Comparison of ENCODE assay signal across 9 mouse cellular contexts in genomic region chr14:122450496-122451382, GRCm38 (mm10). TPM values are rescaled to one million over a fixed set of nuclear protein-coding genes. Genes with fewer than 3 reads are reported as not detected.
A peak's percentile ranks its signal among the peaks of the same experiment; 100 is the strongest.
DNase-seq lines count a peak whose midpoint lies in the region; ATAC-seq and TF ChIP-seq lines count a peak whose summit lies in the region.
"Had no signal": no experiment of that assay in that cellular context is flagged by ENCODE, and none has a peak within 500 bp of the region (broad histone marks: within the 10 kb centered on the region; RNA-seq: fewer than 3 reads in every experiment).

TSS of gene Gm5089 (minus strand) at chr14:122451115.

- no peaks in the 10 kb centered on the region for H3K36me3 ChIP-seq in forebrain, embryonic 15.5 days
- no peaks in the 10 kb centered on the region for H3K36me3 ChIP-seq in kidney, embryonic 14.5 days (ENCODE audit: control insufficient read depth, insufficient read depth, low read length)
- no peaks in the 10 kb centered on the region for H3K36me3 ChIP-seq in liver, postnatal 0 days (replicated peaks; ENCODE audit: insufficient read depth, low read length)

- peak within 1 kb of the TSS; percentile 32 for H3K9ac ChIP-seq in forebrain, embryonic 15.5 days (replicated peaks)
- H3K9ac ChIP-seq in kidney, embryonic 14.5 days (ENCODE audit: low read depth, low read length): no peak within 1 kb of the TSS
- H3K9ac ChIP-seq in liver, postnatal 0 days (replicated peaks): no peak within 1 kb of the TSS

- DNase-seq in adrenal gland, postnatal 10 days: peak; percentile 72
- DNase-seq in adrenal gland, postnatal 4 days (ENCODE audit: low spot score in 2 of 2): no peak
- DNase-seq in adrenal gland, postnatal 36 days: peak; percentile 24 to 44
- no peak for DNase-seq in liver, postnatal 0 days
- peak; percentile 95 for DNase-seq in retina, postnatal 1 day

- ATAC-seq in forebrain, embryonic 15.5 days (replicated peaks): peak; percentile 52
- ATAC-seq in kidney, embryonic 14.5 days (ENCODE audit: low FRiP score, low TSS enrichment): peak; percentile 36
- no peak for ATAC-seq in liver, postnatal 0 days
- no peak for ATAC-seq in megakaryocyte progenitor cell, adult 5-6 weeks (replicated peaks; ENCODE audit: poor library complexity)

- peak within 1 kb of the TSS; percentile 74 for H3K27ac ChIP-seq in forebrain, embryonic 15.5 days (replicated peaks)
- H3K27ac ChIP-seq in kidney, embryonic 14.5 days (ENCODE audit: low read depth, low read length): no peak within 1 kb of the TSS
- H3K27ac ChIP-seq in liver, postnatal 0 days (ENCODE audit: low read depth): no peak within 1 kb of the TSS

- TF ChIP-seq CTCF in liver, postnatal 0 days (IDR thresholded peaks at IDR 0.05; ENCODE audit: low read depth): no peak

- WGBS in forebrain, embryonic 15.5 days: under 1% methylated on average over 59 of the region's 59 CpGs
- under 1% methylated on average over 59 of the region's 59 CpGs for WGBS in kidney, embryonic 14.5 days
- 2% methylated on average over 59 of the region's 59 CpGs for WGBS in liver, postnatal 0 days (ENCODE audit: insufficient replicate concordance)

- TF ChIP-seq EP300 in liver, postnatal 0 days (IDR thresholded peaks at IDR 0.05; ENCODE audit: low read depth): no peak

- H3K27me3 ChIP-seq in forebrain, embryonic 15.5 days: peaks cover 37% of the 10 kb centered on the region
- H3K27me3 ChIP-seq in kidney, embryonic 14.5 days (ENCODE audit: control insufficient read depth, insufficient read depth, low read length): peaks cover 74% of the 10 kb centered on the region
- peaks cover 75% of the 10 kb centered on the region for H3K27me3 ChIP-seq in liver, postnatal 0 days (ENCODE audit: insufficient read depth, low read length)

- H3K4me1 ChIP-seq in forebrain, embryonic 15.5 days: peaks cover 46% of the 10 kb centered on the region
- H3K4me1 ChIP-seq in kidney, embryonic 14.5 days (ENCODE audit: control insufficient read depth, insufficient read depth, low read length): peaks cover 16% of the 10 kb centered on the region; the same call in 1 of the 2 replicates
- 0 out of 2 replicates have a peak, but pooled peaks cover 3% of the 10 kb centered on the region for H3K4me1 ChIP-seq in liver, postnatal 0 days (ENCODE audit: insufficient read depth)

- no peaks in the 10 kb centered on the region for H3K9me3 ChIP-seq in forebrain, embryonic 15.5 days
- H3K9me3 ChIP-seq in kidney, embryonic 14.5 days (ENCODE audit: control insufficient read depth, low read length): no peaks in the 10 kb centered on the region
- H3K9me3 ChIP-seq in liver, postnatal 0 days (ENCODE audit: low read length): no peaks in the 10 kb centered on the region

- peak within 1 kb of the TSS; percentile 42 for H3K4me3 ChIP-seq in forebrain, embryonic 15.5 days
- peak within 1 kb of the TSS; percentile 41 for H3K4me3 ChIP-seq in kidney, embryonic 14.5 days (ENCODE audit: low read length)
- peak within 1 kb of the TSS; percentile 27 for H3K4me3 ChIP-seq in liver, postnatal 0 days (ENCODE audit: low read depth, low read length)

- peak within 1 kb of the TSS; percentile 62 for H3K4me2 ChIP-seq in forebrain, embryonic 15.5 days (replicated peaks)
- H3K4me2 ChIP-seq in kidney, embryonic 14.5 days (replicated peaks; ENCODE audit: low read depth, low read length): peak within 1 kb of the TSS; percentile 59
- peak within 1 kb of the TSS; percentile 63 for H3K4me2 ChIP-seq in liver, postnatal 0 days (ENCODE audit: low read depth, low read length)

RNA-seq across cellular contexts. Expression of gene Gm5089, which starts in this region (rescaled TPM):
- not detected for total RNA-seq in adrenal gland, postnatal 10 days (2021)
- not detected for total RNA-seq in adrenal gland, postnatal 4 days (2021)
- not detected for total RNA-seq in adrenal gland, postnatal 36 days (2021)
- polyA plus RNA-seq in forebrain, embryonic 15.5 days (2015; fragmentation: Nextera tagmentation; extraction: Ambion mirVana): 0.74 and 0.75 TPM in 2 replicates
- not detected in 2 replicates for polyA plus RNA-seq in kidney, embryonic 14.5 days (2014; fragmentation: Nextera tagmentation; extraction: Ambion mirVana)
- polyA plus RNA-seq in liver, postnatal 0 days (2015; fragmentation: Nextera tagmentation; extraction: Ambion mirVana): not detected in 2 replicates
- total RNA-seq in megakaryocyte progenitor cell, adult 5-6 weeks (2015): not detected in 2 replicates
- total RNA-seq in megakaryocyte progenitor cell, adult 5-6 weeks (2017): not detected in 2 replicates
- total RNA-seq: common myeloid progenitor, adult 5-6 weeks had no signal

Comparison
In these comparisons a context has a peak if more than half of its experiments do, and no peak if none do; other contexts are left out.
1. Peak in DNase-seq in adrenal gland, postnatal 10 days; RNA of the gene not detected or under 1 TPM.
2. Peak in DNase-seq in adrenal gland, postnatal 36 days; RNA of the gene not detected or under 1 TPM.
3. Peak in ATAC-seq, H3K4me3 ChIP-seq, H3K27ac ChIP-seq, H3K9ac ChIP-seq and H3K4me2 ChIP-seq in forebrain, embryonic 15.5 days; RNA of the gene not detected or under 1 TPM.
4. Peak in ATAC-seq, H3K4me3 ChIP-seq and H3K4me2 ChIP-seq in kidney, embryonic 14.5 days; RNA of the gene not detected or under 1 TPM.